ENCODE assay signal across 19 mouse cellular contexts in the genomic region with DNA sequence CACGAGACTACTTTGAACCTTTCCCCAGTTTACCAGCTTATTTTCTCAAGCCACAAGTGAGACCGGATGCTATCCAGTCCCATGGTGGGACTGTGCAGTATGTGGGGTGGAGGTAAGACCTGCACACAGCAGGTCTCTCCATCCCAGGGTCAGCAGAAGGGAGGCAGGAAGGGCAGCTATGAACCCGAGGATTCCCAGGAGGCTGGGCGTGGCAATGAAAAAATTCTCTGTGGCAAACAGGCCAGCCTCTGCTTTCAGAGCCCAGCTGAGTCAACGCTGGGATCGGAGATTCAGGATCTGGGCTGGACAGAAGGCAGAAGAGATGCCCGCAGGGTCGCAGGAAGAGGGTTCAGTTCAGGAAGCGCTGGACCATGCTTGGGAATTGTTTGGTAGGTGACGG. TPM values are rescaled to one million over a fixed set of nuclear protein-coding genes. Genes with fewer than 3 reads are reported as not detected.
A peak's percentile ranks its signal among the peaks of the same experiment; 100 is the strongest.
DNase-seq lines count a peak whose midpoint lies in the region; ATAC-seq lines count a peak whose summit lies in the region.
"Had no signal": no experiment of that assay in that cellular context is flagged by ENCODE, and none has a peak within 500 bp of the region (broad histone marks: within the 10 kb centered on the region; RNA-seq: fewer than 3 reads in every experiment).

No protein-coding gene starts in this region.

- no peak for DNase-seq in heart, postnatal 10 days
- peak; percentile 15 for DNase-seq in fibroblast of lung, adult 2 months (ENCODE audit: low read depth)
- DNase-seq in retina, embryonic 14.5 days (ENCODE audit: low spot score): no peak
- no peak for DNase-seq in left cerebral cortex, postnatal 4 days
- DNase-seq: adrenal gland, adult 8-10 months; cerebellum, adult 18-20 months; cerebellum, postnatal 36 days; gastrocnemius, postnatal 14 days; kidney, adult 8-10 months; kidney, postnatal 4 days; liver, postnatal 0 days; right cerebral cortex, postnatal 4 days; thymus, postnatal 25 days had no signal

- intact Hi-C loops in heart, postnatal 10 days (cut with DNase I): no loop called here
- intact Hi-C loops in left cerebral cortex, postnatal 4 days (cut with DNase I): no loop called here

- H3K27ac ChIP-seq in heart, embryonic 14.5 days (replicated peaks in 1 of 2; ENCODE audit: control insufficient read depth in 1 of 2, insufficient read depth in 1 of 2, low read depth in 2 of 2, low read length in 2 of 2): no peak overlapping the region
- peak overlapping the region; percentile 86 for H3K27ac ChIP-seq in neural tube, embryonic 13.5 days (replicated peaks)
- no peak overlapping the region for H3K27ac ChIP-seq in neural tube, embryonic 15.5 days (replicated peaks)
- H3K27ac ChIP-seq: limb, embryonic 15.5 days had no signal

- H3K27me3 ChIP-seq in heart, embryonic 14.5 days (ENCODE audit: control insufficient read depth, insufficient read depth, low read length): no peaks in the 10 kb centered on the region
- no peaks in the 10 kb centered on the region for H3K27me3 ChIP-seq in neural tube, embryonic 13.5 days
- H3K27me3 ChIP-seq in neural tube, embryonic 15.5 days (replicated peaks): no peaks in the 10 kb centered on the region
- H3K27me3 ChIP-seq: heart, embryonic 15.5 days; limb, embryonic 15.5 days had no signal

- peaks cover 32 to 57% of the 10 kb centered on the region in 2 experiments for H3K4me1 ChIP-seq in heart, embryonic 14.5 days (ENCODE audit: control insufficient read depth in 2 of 2, insufficient read depth in 2 of 2, low read length in 2 of 2)
- peaks cover 65% of the 10 kb centered on the region for H3K4me1 ChIP-seq in neural tube, embryonic 13.5 days (replicated peaks)
- H3K4me1 ChIP-seq in neural tube, embryonic 15.5 days: peaks cover 54% of the 10 kb centered on the region

- no peak overlapping the region for H3K4me3 ChIP-seq in heart, embryonic 14.5 days (ENCODE audit: control insufficient read depth in 1 of 2, insufficient read depth in 1 of 2, low read depth in 1 of 2, low read length in 2 of 2)
- no peak overlapping the region for H3K4me3 ChIP-seq in neural tube, embryonic 13.5 days
- no peak overlapping the region for H3K4me3 ChIP-seq in neural tube, embryonic 15.5 days (replicated peaks)
- H3K4me3 ChIP-seq: heart, embryonic 15.5 days; limb, embryonic 15.5 days had no signal

- peak overlapping the region; percentile 25 for H3K9ac ChIP-seq in heart, embryonic 14.5 days (ENCODE audit: low read length)
- peak overlapping the region; percentile 45; the same call in 1 of the 2 replicates for H3K9ac ChIP-seq in neural tube, embryonic 13.5 days
- H3K9ac ChIP-seq in neural tube, embryonic 15.5 days (replicated peaks): no peak overlapping the region
- H3K9ac ChIP-seq: heart, embryonic 15.5 days; limb, embryonic 15.5 days; liver, postnatal 0 days had no signal

- no peak overlapping the region for H3K4me2 ChIP-seq in heart, embryonic 14.5 days (ENCODE audit: low read length)
- no peak overlapping the region for H3K4me2 ChIP-seq in neural tube, embryonic 13.5 days
- H3K4me2 ChIP-seq in neural tube, embryonic 15.5 days: no peak overlapping the region
- H3K4me2 ChIP-seq: limb, embryonic 15.5 days had no signal

- 70% methylated on average over 10 of the region's 10 CpGs for WGBS in heart, embryonic 14.5 days
- 77% methylated on average over 10 of the region's 10 CpGs for WGBS in neural tube, embryonic 13.5 days
- 85% methylated on average over 10 of the region's 10 CpGs for WGBS in neural tube, embryonic 15.5 days

- H3K9me3 ChIP-seq in heart, embryonic 14.5 days (ENCODE audit: control insufficient read depth, low read length): no peaks in the 10 kb centered on the region
- H3K9me3 ChIP-seq in neural tube, embryonic 13.5 days: no peaks in the 10 kb centered on the region
- H3K9me3 ChIP-seq in neural tube, embryonic 15.5 days (replicated peaks): no peaks in the 10 kb centered on the region
- H3K9me3 ChIP-seq: heart, embryonic 15.5 days; limb, embryonic 15.5 days had no signal

- peaks cover 20% of the 10 kb centered on the region for H3K36me3 ChIP-seq in heart, embryonic 14.5 days (ENCODE audit: control insufficient read depth, insufficient read depth, low read length)
- peaks cover 22% of the 10 kb centered on the region for H3K36me3 ChIP-seq in neural tube, embryonic 13.5 days
- H3K36me3 ChIP-seq in neural tube, embryonic 15.5 days: peaks cover 6% of the 10 kb centered on the region

- no peak for ATAC-seq in heart, embryonic 14.5 days (ENCODE audit: insufficient number of reproducible peaks, insufficient read depth, low FRiP score, low read depth)
- ATAC-seq in neural tube, embryonic 13.5 days (ENCODE audit: low read depth): no peak
- ATAC-seq in neural tube, embryonic 15.5 days (ENCODE audit: low FRiP score): no peak
- ATAC-seq: liver, postnatal 0 days had no signal

RNA-seq across cellular contexts. Expression of a gene that starts 8.0 kb away (rescaled TPM):
- 20.5 and 23.7 TPM in 2 replicates for polyA plus RNA-seq in heart, embryonic 14.5 days (2014; fragmentation: Nextera tagmentation; extraction: Ambion mirVana)
- total RNA-seq in heart, postnatal 10 days (2021): 10 to 100 TPM; 50.1 to 58.1 TPM
- polyA plus RNA-seq in neural tube, embryonic 13.5 days (2015; fragmentation: Nextera tagmentation; extraction: Ambion mirVana): 25.1 and 25.5 TPM in 2 replicates
- 18.0 and 19.4 TPM in 2 replicates for polyA plus RNA-seq in neural tube, embryonic 15.5 days (2015; fragmentation: Nextera tagmentation; extraction: Ambion mirVana)
- 10 to 100 TPM; 45.6 to 45.8 TPM for total RNA-seq in left cerebral cortex, postnatal 4 days (2021)

RNA-seq across cellular contexts. Expression of a gene that starts 17.2 kb away (rescaled TPM):
- polyA plus RNA-seq in heart, embryonic 14.5 days (2014; fragmentation: Nextera tagmentation; extraction: Ambion mirVana): 0.04 and 0.09 TPM in 2 replicates
- total RNA-seq in heart, postnatal 10 days (2021): under 1 TPM; 0.30 to 0.38 TPM
- 3.3 and 3.4 TPM in 2 replicates for polyA plus RNA-seq in neural tube, embryonic 13.5 days (2015; fragmentation: Nextera tagmentation; extraction: Ambion mirVana)
- polyA plus RNA-seq in neural tube, embryonic 15.5 days (2015; fragmentation: Nextera tagmentation; extraction: Ambion mirVana): 3.0 and 4.0 TPM in 2 replicates
- total RNA-seq in left cerebral cortex, postnatal 4 days (2021): 10 to 100 TPM; 15.8 to 20.7 TPM
- total RNA-seq: MEL had no signal
- polyA plus RNA-seq: liver, postnatal 0 days had no signal
